Mouse (Mus musculus) frontal cortex, adult (tissue): ENCODE results near the gene L3hypdh.
A peak's percentile ranks its signal among the peaks of the same experiment; 100 is the strongest.

Source experiments
- ATAC-seq: cut with Nextera tagmentation; 2 replicates; pipeline ENCODE4 v1.9.2; 2017; ENCODE audit warnings: mild to moderate bottlenecking, moderate library complexity, mixed read lengths; ENCODE audit not compliant: low TSS enrichment

L3hypdh gene

DNA sequence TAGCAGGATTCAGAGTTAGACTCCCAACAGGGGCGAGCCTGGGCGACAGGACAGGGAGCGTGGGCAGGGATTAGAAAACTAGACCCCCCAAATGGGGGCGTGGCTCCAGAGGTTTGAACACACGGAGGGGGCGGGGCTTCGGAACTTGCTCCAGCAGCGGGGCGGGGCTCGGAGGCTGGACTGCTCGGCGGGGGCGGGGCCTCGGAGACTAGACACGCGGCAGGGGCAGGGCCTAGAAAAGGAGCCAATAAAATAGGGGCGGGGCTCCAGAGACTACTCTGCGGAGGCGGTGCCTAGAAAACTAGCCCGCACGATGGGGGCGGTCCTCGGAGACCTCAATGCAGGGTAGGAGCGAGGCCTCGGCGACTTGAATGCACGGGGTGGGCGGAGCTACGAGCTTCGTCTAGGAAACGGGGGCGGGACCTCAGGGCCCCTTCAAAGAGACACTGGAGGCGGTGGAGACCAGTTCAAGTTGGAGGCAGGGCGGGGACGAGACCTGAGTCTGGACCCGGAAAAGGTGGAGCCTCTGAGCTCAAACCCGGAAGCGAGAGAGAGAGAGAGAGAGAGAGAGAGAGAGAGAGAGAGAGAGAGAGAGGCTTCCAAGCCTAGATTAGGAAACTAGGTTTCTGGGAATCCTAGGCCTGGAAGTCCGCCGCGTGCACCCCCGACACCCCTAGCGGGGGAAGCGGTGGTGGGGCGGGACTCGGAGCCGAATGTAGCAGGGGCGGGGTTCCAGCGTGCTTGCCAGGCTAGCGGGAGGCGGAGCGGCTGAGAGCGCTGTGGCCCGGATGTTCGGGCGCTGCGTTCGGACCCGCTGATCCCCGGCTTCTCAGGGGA lies at the start of gene L3hypdh, which contains the start of gene Jkamp:
L3hypdh (minus strand) TSS at position 111 of the 837 bp plus-strand sequence.
Jkamp (plus strand) TSS at position 261 of the 837 bp plus-strand sequence.
- peak; percentile 89 for ATAC-seq

GRCm38 (mm10) chr12:72129203-72129602 lies 44.0 kb upstream of the L3hypdh start:
- peak; percentile 84 for ATAC-seq

GRCm38 (mm10) chr12:72115686-72116345 lies 30.6 kb upstream of the L3hypdh start:
- no peak for ATAC-seq

DNA sequence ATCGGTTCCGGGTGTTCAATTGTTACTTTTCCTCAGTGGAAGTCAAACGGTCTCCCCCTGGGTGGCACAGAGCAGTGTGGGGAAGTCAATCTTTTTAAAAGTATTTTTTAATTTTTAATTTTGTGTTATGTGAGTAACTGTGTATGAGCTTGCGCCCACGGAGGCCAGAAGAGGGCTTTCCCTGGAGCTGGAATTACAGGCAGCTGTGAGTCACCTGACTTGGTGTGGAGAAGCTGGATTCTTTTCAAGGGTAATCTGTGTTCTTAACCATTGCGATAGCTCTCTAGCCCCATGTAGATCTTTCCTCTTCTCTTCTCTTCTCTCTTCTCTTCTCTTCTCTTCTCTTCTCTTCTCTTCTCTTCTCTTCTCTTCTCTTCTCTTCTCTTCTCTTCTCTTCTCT lies 29.9 kb upstream of the L3hypdh start:
- ATAC-seq: no peak

DNA sequence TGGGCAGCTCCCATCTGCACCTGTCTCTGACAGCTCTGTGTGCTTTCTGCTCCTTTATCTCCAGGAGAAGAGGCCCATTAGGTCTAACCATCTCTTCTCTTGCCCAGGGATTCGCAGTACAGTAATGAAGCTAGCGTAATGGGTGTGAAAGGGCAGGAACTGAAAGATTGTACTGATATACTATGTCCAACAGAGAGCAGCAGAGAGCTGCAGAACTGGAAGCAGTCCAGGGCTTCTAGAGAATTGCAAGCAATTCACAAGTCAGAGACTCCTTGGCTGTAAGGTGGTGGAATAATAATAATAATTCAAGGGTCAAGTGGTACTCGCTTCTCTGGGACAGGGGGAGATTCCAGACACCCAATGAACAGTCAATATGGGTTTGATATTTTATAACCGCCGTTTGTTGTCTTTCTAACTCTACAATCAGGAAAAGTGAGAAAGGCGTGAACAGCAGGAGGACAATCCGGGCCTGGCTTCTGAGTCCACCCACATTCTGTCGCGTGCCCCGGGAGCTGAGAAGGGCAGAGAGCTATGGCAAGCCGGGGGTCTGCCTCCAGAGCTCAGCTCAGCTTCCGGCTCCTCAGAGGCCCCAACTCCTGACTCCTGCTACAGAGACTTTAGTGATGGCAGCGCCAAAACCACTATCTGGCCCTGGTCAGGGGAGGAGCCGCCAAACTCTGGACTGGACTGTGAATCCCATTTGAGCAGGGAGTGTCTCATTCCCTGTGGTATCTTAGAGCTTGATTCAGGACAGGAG lies 19.5 kb upstream of the L3hypdh start:
- ATAC-seq: peak; percentile 88

DNA sequence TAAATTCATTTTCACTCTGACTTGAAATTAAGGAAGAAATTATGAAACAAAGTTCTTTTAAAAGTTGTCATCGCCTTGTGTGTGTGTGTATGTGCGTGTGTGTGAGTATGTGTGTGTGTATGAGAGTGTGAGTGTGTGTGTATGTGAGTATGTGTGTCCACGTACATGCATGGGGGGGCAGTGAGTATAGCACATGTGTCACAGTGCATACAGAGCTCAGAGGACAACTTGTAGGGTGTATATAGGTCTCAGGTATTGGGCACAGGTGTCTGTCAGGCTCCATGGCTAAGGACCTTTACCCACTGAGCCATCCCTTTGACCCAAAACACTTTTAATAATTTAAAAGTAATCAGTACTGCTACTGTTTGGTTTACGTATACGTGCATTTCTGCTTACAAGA lies 18.8 kb upstream of the L3hypdh start:
- no peak for ATAC-seq

DNA sequence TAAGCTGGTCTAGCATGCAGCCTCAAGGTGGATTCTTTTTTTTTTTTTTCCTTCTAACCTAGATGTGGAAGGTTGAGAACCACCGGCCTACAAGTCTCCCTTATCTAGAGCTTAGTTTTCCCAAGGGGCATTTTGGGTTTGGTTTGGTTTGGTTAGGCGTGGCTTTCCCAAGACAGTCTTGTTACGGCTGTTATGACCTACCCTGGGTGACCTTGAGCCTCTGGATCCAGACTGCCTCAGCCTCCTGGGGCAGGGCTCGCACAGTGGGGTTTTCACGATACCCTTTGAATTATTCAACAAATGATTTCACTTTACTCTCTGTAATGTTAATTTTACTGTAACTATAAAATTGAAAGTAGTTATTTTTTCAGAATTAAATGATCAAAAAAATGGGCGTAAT lies 17.5 kb upstream of the L3hypdh start:
- ATAC-seq: no peak

DNA sequence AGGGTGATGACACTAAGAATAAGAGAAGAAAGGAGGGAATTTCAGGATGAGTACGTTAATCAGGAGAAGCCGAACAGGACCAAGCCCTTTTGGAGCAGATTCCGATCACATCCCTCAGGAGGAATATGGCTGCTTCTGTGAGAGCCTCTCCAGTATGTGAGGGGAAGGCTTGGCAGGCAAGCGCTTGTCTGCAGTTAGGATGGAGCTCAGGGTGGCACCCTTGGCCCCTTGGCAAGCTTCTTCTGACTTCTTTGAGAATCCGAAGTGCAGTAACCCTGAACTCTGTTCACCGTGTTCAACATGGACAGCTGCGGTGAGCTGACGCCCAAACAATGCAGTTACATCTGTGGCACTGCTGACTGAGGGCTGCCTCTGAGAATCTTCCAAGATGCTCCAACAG lies 11.7 kb upstream of the L3hypdh start:
- ATAC-seq: no peak

- ATAC-seq: no peak
Observed at GRCm38 (mm10) chr12:72089802-72090201, 4.6 kb upstream of the L3hypdh start.

DNA sequence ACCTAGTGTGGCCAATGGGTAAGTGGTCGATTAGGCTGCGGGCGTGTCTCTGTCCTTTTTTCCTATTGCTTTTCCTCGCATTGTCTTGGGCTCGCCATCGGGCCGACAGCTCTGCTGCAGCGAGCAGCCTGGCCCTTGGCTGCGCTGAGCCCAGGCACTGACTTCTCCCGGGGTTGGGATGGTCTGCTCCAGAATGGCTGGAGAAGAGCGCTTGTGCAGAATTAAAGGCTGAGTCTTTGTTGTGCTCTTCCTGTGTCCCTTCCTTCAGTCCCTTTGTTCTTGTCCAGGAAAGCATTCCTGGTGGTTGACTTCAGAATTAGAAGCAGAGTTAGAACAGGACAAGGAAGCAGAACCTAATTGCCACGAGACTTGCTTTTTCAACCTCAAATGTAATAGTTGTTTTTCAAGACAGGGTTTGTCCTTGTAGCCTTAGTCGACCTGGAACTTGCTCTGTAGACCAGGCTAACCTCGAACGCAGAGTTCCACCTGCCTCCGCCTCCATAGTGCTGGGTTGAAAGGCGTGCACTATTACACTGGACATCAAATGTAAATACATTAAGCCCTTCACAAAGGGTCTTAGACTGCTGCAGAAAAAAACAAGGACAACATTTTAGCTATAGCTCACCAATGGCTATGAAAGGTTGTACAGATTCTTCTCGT lies 1.1 kb upstream of the L3hypdh start:
- ATAC-seq: peak; percentile 50

DNA sequence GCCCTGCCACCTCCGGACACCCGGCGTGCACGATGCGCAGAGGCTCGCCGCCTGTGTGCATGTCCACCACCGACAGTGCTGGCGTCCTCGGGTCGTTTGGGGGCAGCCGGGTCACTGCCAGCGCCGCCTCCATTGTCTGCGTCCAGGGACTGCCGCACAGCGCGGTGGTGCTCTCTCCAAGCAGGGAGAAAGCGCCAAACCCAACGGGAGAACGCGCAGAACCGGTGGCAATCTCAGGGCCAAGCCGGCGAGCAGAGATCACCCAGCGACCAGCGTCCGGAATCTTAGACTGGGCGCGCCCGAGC lies 263 bp downstream of the L3hypdh start:
- ATAC-seq: peak; percentile 36

- ATAC-seq: no peak; the same call in 1 of the 2 replicates
Observed at GRCm38 (mm10) chr12:72084261-72085023, 797 bp downstream of the L3hypdh start.

DNA sequence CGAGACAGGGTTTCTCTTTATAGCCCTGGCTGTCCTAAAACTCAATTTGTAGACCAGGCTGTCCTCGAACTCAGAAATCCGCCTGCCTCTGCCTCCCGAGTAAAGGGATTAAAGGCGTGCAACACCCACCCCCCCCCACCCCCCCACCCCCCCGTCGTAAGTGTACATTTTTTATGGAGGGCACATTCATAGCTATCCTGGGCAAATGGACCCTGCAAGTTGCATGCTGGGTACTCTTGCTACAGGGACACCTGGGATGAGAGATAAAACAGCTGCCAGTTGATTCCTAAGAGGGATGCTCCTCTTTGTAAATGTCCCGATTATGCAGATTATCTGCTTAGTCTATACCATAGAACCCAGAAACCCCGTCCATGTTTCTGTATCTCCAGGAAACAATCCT lies 2.0 kb downstream of the L3hypdh start:
- ATAC-seq: no peak

- ATAC-seq: no peak
Observed at GRCm38 (mm10) chr12:72082370-72082769, 2.9 kb downstream of the L3hypdh start.

- ATAC-seq: no peak
Observed at GRCm38 (mm10) chr12:72081961-72082360, 3.3 kb downstream of the L3hypdh start.

DNA sequence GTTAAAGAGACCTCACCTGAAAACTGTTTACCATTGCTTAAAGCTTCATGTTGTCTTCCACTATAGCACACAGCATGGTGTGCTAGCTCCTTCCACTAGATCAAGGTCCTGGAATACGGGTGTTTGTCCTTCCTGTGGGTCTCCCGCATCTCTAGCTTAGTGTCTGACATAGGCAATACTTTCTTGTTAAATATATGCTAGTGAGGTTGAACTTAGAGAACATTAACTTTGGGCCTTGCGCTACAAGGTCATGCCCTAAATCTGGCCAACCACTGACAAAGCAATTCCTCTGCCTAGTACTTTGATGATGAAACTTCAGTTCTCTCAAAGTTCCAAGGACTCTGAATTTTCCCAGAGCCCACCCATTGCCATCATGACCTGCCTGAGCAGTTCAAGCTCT lies 7.0 kb downstream of the L3hypdh start:
- no peak for ATAC-seq

DNA sequence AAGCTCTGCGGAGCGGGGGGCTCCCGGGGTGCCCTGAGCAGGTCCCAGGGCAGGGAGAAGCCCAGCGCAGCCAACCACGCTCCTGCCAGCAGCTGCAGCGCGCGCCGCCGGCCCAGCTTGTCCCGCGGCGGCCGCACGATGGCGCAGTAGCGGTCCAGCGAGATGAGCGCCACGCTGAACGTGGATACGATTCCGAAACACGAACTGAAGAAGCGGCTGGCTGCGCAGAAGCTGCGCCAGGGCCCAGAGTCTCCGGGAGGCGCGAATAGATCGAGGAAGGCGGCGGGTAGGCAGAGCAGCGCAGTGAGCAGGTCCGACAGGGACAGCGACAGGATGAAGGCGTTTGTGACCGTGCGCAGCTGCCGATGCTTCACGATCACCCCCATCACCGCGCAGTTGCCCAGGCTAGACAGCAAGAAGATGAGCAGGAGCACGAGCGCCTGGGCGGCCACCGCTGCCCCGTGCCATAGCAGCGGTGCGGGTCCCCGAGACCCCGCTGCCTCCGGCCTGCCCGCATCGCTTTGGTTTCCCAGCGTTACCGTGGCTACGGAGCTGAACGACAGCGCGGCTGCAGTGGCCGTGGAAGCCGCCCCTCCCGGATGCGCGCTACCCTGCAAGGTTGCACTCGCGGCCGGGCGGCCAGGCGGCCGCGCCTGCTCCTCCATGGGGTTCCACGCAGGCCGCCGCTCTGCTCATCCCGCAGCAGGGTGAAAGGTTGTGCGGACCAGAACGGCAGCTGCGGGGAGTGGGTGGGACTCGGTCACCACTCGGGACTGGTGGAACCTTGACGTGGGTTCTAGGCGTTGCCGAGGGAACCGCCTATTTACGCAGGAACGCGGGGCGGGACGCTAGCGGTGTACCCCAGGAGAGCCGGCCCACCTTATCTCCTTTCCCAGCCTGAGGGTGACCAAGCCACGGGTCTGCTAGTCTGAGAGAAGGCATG lies 14.6 kb downstream of the L3hypdh start, which contains the start of gene Gpr135:
Gpr135 (minus strand) TSS at position 799 of the 943 bp plus-strand sequence.
- ATAC-seq: peak; percentile 84

DNA sequence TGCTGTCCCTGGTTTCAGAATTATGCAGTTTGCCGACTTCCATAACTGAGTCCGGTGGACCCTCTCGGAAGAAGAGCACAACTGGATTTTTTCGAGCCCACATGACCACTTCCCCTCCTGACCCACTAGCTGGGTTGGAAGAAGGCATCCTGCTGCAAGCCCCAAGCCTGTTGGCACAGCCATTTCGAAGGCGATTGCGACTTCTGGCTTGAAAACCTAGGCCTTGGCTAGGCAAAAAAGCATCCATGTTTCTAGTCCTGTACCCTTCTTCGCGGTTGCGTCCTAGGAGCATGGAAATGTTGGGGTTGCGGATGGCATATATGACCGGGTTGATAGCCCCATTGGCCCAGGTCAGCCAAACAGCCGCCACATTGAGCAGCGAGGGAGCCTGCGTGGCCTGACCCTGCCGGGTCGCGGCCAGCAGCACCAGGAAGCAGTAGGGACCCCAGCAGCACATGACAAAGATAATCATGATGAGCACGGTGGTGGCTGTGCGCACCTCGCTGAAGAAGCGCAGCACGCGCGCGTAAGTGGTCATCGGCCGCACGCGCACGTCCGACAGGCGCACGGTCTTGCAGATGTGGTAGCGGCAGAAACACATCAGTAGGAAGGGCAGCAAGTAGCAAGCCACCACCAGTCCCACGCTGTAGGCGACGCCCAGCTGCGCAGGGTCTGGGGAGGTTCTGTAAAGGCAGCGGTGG lies 15.5 kb downstream of the L3hypdh start:
- ATAC-seq: peak; percentile 58

DNA sequence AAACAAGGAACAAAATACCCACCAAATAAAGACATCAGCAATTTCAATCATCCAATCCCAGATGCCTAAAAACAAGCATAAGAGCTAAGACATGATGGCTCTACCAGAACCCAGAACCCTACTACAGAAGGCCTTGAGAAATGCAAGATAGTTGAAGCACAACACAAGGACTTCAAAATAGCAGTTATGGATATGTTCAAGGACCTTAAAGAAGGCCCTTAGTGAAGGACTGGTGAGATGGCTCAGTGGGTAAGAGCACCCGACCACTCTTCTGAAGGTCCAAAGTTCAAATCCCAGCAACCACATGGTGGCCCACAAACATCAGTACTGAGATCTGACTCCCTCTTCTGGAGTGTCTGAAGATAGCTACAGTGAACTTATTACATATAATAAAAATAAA lies 27.5 kb downstream of the L3hypdh start:
- ATAC-seq: no peak
